Mouse (Mus musculus) heart, postnatal 0 days (tissue): ENCODE data around the gene Thnsl2.

Experiments used
- CTCF ChIP-seq: IDR thresholded peaks from 2 replicates; pipeline ENCODE4 v1.5.1; 2016; ENCODE audit warnings: antibody characterized with exemption, control low read depth, low read depth
- EP300 ChIP-seq: IDR thresholded peaks from 2 replicates; pipeline ENCODE4 v1.6.1; 2016; ENCODE audit warnings: antibody characterized with exemption, low read depth

- no peak for TF ChIP-seq CTCF
- TF ChIP-seq EP300, result no peak
Measured at GRCm38 (mm10) chr6:71111419-71112113, 32.7 kb downstream of the Thnsl2 start.
